Mouse (Mus musculus): ENCODE measurements around the gene Zbtb48. TPM values are rescaled to one million over a fixed set of nuclear protein-coding genes. Genes with fewer than 3 reads are reported as not detected.
"Not testable (repeated sequence)": the region's sequence is repeated elsewhere in the genome, so short reads cannot be mapped to it uniquely, and the experiment has no call there.

Gene Zbtb48
- polyA plus RNA-seq, 1 experiment from 2014 or later: 15.6 TPM

DNA sequence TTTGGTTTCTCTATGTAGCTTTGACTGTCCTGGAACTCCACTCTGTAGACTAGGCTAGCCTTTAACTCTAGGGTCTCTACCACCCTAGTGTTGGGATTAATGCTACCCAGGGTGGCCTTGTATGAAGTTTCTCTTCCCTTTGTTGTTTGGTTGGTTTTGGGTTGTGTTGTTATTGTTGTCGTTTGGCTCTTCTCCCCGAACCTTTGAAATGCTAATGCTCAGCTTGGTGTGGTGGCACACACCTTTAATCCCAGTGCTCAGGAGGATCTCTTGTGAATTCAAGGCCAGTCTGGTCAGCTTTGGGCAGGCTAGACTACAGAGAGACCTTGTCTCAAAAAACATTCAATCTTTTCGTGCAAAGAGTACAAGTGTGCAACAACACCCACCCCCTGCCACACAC lies 15.7 kb upstream of the Zbtb48 start:
- ATAC-seq: no peak
- peaks cover 47% of the 10 kb centered on the region for H3K36me3 ChIP-seq
- H3K27me3 ChIP-seq (replicated peaks): no peaks in the 10 kb centered on the region
- no peak overlapping the region for H3K4me3 ChIP-seq (replicated peaks)
- no peak overlapping the region for H3K27ac ChIP-seq
- H3K4me2 ChIP-seq (replicated peaks): no peak overlapping the region
- H3K9ac ChIP-seq: no peak overlapping the region
- H3K9me3 ChIP-seq: no peaks in the 10 kb centered on the region
- H3K4me1 ChIP-seq (replicated peaks): peaks cover 9% of the 10 kb centered on the region
- 93% methylated on average over 3 of the region's 3 CpGs for WGBS

DNA sequence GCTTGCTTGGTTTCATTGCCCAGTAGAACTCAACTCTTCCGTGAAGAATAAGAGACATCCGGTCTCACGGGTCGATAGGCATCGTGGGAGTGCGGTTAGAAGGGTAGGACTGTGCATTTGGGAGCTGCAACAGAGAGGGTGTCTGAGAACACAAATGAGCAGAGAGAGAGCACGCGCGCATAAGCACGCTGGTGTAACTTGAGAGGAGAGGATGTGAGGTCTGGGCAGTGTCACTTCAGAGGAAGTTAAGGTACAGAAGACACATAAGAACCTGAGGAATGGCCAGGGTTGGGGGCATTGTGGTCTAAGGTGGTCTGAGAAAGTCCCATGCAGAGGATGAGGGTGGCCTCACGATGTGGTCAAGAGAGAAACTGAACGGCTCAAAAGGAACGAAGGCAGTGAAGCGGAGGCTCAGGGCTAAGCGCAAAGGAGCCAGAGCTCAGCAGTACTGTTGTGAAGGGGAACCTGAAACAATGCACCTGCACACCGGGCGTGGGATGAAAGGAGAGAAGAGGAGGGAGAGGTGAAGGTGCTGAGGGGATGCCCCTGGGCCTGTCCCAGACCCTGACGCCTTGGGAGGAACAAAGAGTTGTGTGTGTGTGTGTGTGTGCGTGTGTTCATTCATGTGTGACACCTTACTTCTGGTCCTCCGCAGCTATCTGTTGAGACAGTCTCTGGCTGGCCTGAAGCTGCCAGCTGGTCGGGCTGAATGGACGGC lies 14.6 kb upstream of the Zbtb48 start:
- Histone ChIP-seq H3K9ac (no peak overlapping the region; the same call in 1 of the 2 replicates), H3K27ac (no peak overlapping the region), H3K4me2 (replicated peaks) (no peak overlapping the region), H3K4me1 (replicated peaks) (peaks cover 9% of the 10 kb centered on the region), H3K4me3 (replicated peaks) (no peak overlapping the region), H3K36me3 (peaks cover 37% of the 10 kb centered on the region), H3K27me3 (replicated peaks) (no peaks in the 10 kb centered on the region), H3K9me3 (no peaks in the 10 kb centered on the region)
- no peak for ATAC-seq
- 95% methylated on average over 22 of the region's 22 CpGs for WGBS

DNA sequence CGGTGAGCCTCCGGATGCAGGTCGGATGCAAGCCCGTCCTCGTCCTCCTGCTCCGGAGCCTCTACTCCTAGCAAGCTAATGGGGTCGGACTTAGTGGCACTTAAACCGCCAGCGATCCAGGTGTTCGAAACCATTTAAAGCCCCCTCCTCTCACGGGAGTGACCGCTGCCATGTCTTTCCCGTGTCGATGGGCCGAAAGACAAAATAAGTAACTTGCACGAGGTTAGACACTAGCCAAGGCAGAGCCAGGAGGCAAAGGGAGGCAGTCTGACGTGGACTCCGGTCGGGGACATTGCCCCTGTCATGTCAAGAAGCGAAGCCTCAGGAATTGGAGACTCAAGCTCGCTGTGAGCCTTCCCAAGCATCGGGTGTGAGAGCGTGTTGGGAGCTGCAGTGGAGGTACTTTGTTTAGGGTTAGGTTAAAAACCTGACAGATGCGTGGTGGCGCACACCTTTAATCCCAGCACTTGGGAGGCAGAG lies 12.4 kb upstream of the Zbtb48 start:
- Histone ChIP-seq H3K9me3 (no peaks in the 10 kb centered on the region), H3K27ac (0 out of 2 replicates have a peak overlapping the region, but pooled peaks have one; percentile 30), H3K4me3 (replicated peaks) (peak overlapping the region; percentile 100), H3K27me3 (replicated peaks) (no peaks in the 10 kb centered on the region), H3K4me1 (replicated peaks) (peaks cover 9% of the 10 kb centered on the region), H3K36me3 (peaks cover 28% of the 10 kb centered on the region), H3K4me2 (replicated peaks) (peak overlapping the region; percentile 83), H3K9ac (peak overlapping the region; percentile 88)
- 4% methylated on average over 25 of the region's 25 CpGs for WGBS
- peak; percentile 5; the same call in 1 of the 2 replicates for ATAC-seq

DNA sequence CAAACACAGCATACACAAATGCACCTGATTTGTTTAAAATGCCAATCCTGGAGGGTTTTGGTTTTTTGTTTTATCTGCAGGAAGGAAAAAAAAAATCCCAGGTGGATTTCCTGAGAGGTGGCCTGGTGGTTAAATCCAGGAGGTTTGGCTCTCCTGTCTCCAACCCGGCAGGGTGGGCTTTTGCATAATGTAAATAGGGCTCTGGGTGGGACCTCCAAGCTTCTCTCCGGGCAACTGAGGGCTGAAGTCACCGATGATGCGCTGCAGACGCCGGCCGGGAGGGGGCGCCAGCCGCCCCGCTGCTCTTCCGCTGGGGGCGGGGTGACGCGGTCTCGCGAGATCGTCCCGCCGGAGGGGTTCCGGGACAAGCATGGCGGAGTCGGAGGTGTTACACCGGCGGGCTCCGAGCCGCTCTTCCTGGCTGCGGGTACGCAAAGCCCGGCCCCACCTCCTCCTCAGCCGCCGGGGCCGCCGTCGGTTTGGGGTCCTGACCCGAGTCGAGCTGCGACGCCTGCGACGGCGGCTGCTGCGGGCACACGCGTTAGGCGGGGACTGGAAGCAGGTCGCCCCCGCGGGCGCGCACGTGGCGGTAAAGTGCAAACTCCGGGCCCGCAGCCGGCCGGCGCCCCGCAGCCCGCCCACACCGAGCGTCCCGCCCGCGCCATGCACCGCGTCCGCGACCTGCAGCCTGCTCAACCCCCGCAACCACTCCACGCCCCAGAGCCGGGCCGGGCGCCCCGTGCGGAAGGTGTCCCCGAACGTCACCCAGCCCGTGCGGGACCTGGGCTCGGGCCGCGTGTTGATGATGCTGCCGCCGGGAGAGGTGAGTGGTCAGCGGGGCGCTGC lies 11.7 kb upstream of the Zbtb48 start, which contains the start of gene Nol9:
TSS of gene Nol9 (plus strand) at position 337 of the 846 bp plus-strand sequence.
- Histone ChIP-seq H3K27me3 (replicated peaks) (no peaks in the 10 kb centered on the region), H3K4me2 (replicated peaks) (peak within 1 kb of the TSS; percentile 83), H3K36me3 (peaks cover 27% of the 10 kb centered on the region), H3K27ac (0 out of 2 replicates have a peak within 1 kb of the TSS, but pooled peaks have one; percentile 30), H3K4me1 (replicated peaks) (peaks cover 9% of the 10 kb centered on the region), H3K9me3 (no peaks in the 10 kb centered on the region), H3K9ac (peak within 1 kb of the TSS; percentile 88), H3K4me3 (replicated peaks) (peak within 1 kb of the TSS; percentile 100)
- under 1% methylated on average over 79 of the region's 86 CpGs for WGBS
- ATAC-seq: peak; percentile 93

DNA sequence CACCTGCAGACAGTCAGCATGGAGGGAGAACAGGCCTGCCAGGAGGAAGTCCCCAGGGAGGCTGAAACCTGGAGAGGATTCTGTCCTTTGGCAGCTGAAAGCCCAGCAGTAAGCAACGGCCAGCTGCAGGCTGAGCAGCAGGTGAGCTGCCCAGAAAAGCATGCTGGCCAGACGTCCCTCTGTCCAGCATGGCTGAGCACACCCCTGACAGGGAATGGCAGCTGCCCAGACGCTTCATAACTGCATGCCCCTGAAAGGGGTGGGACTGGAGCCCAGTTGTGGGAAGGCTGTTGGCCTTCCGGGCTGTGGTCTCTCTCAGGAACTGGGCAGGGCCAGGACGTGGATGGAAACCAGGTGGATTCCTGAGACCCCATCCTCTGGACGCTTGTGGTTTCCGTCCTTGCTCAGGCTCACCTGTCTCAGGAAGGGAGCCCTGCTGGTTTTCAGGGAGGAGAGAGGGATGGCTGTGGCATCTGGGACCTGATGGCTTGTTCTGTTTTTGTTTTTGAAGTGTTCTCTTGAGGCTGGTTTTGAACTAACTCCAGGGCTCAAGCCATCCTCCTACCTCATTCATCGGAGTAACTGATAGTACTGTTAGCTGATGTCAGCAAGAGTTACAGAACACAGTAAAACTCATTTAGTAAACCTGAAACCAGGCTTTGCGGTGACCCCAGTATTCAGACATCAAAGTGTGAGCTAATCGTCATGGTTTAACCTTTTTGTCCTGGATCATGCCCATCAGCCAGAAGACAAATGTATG lies 10.9 kb upstream of the Zbtb48 start, which contains the start of gene Tas1r1:
TSS of gene Tas1r1 (minus strand) at position 344 of the 760 bp plus-strand sequence.
- WGBS: 44% methylated on average over 10 of the region's 10 CpGs
- Histone ChIP-seq H3K9me3 (no peaks in the 10 kb centered on the region), H3K27ac (0 out of 2 replicates have a peak within 1 kb of the TSS, but pooled peaks have one; percentile 30), H3K4me1 (replicated peaks) (peaks cover 9% of the 10 kb centered on the region), H3K27me3 (replicated peaks) (no peaks in the 10 kb centered on the region), H3K4me3 (replicated peaks) (peak within 1 kb of the TSS; percentile 100), H3K4me2 (replicated peaks) (peak within 1 kb of the TSS; percentile 83), H3K36me3 (peaks cover 19% of the 10 kb centered on the region), H3K9ac (peak within 1 kb of the TSS; percentile 88)
- ATAC-seq: no peak

DNA sequence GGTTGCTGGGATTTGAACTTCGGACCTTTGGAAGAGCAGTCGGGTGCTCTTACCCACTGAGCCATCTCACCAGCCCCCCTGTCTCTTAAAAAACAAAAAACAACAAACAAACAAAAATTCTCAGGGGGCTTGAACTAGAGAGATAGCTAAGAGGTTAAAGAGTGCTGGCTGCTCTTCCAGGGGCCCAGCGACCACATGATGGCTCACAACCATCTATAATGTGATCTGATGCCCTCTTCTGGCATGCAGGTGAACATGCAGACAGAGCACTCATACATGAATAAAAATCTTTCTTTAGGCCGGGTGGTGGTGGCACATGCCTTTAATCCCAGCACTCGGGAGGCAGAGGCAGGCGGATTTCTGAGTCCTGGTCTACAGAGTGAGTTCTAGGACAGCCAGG lies 9.0 kb upstream of the Zbtb48 start:
- not testable (repeated sequence) for H3K4me1 ChIP-seq (replicated peaks); H3K9me3 ChIP-seq; H3K36me3 ChIP-seq; H3K27ac ChIP-seq; H3K4me3 ChIP-seq (replicated peaks); ATAC-seq; H3K4me2 ChIP-seq (replicated peaks); H3K9ac ChIP-seq; H3K27me3 ChIP-seq (replicated peaks)
- WGBS: 92% methylated on average over 6 of the region's 6 CpGs

DNA sequence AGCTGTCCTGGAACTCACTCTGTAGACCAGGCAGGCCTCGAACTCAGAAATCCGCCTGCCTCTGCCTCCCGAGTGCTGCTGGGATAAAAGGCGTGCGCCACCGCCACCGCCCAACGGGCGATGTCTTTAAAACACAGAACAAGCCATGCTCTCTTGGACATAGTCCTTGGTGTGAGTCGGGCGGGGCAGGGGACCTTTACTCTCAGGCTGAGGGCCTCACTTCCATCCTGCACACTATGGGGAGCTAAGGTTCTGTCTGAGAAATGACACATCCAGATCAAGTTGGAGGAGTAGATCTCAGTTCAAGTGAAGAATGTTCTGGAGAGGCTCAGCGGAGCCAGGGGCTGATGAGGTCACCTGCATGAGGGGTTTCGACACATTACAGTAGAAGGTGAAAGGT lies 5.5 kb upstream of the Zbtb48 start:
- Histone ChIP-seq H3K9ac (no peak overlapping the region), H3K9me3 (no peaks in the 10 kb centered on the region), H3K27ac (no peak overlapping the region), H3K36me3 (no peaks in the 10 kb centered on the region), H3K4me3 (replicated peaks) (no peak overlapping the region), H3K27me3 (replicated peaks) (no peaks in the 10 kb centered on the region), H3K4me1 (replicated peaks) (peaks cover 8% of the 10 kb centered on the region), H3K4me2 (replicated peaks) (no peak overlapping the region)
- ATAC-seq: peak; percentile 61
- 82% methylated on average over 13 of the region's 13 CpGs for WGBS

DNA sequence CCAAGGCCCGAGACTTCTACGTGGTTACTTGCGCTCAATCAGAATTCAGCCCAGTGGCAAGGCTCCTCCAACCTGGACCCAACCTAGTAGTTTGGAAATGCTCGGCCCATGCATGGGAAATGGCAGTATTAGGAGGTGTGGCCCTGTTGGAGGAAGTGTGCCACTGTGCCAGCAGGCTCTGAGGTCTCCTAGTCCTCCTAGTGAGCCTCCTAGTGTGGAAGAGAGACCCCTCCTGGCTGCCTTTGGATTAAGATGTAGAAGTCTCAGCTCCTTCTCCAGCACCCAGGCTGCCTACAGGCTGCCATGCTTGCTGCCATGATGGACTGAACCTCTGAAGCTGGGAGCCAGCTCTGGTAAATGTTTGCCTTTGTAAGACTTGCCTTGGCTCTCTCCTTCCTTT lies 2.5 kb upstream of the Zbtb48 start:
- peaks cover 31% of the 10 kb centered on the region for H3K4me1 ChIP-seq (replicated peaks)
- 74% methylated on average over 4 of the region's 4 CpGs for WGBS

DNA sequence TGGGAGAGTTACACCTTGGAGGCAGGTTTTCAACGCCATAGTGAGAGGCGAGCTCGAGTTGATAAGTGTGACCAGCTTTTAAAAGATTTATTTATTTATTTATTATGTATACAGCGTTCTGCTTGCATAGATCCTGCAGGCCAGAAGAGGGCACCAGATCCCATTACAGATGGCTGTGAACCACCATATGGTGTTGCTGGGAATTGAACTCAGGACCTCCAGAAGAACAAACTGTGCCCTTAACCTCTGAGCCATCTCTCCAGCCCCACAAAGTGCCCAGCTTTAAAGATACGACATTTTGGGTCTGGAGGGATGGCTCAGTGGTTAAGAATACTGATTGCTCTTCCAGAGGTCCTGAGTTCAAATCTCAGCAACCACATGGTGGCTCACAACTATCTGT lies 1.6 kb upstream of the Zbtb48 start:
- ATAC-seq: no peak
- Histone ChIP-seq H3K4me1 (replicated peaks) (peaks cover 39% of the 10 kb centered on the region), H3K4me3 (replicated peaks) (no peak overlapping the region), H3K9ac (no peak overlapping the region; the same call in 1 of the 2 replicates), H3K9me3 (no peaks in the 10 kb centered on the region), H3K4me2 (replicated peaks) (no peak overlapping the region), H3K36me3 (no peaks in the 10 kb centered on the region), H3K27me3 (replicated peaks) (no peaks in the 10 kb centered on the region), H3K27ac (no peak overlapping the region)
- WGBS: 44% methylated on average over 5 of the region's 5 CpGs

More for the DNA sequence above, 2.5 kb upstream of the Zbtb48 start:
- H3K4me3 ChIP-seq (replicated peaks): no peak overlapping the region
- no peaks in the 10 kb centered on the region for H3K9me3 ChIP-seq
- H3K36me3 ChIP-seq: no peaks in the 10 kb centered on the region
- ATAC-seq: no peak
- H3K4me2 ChIP-seq (replicated peaks): no peak overlapping the region
- no peak overlapping the region for H3K27ac ChIP-seq
- no peak overlapping the region for H3K9ac ChIP-seq
- H3K27me3 ChIP-seq (replicated peaks): no peaks in the 10 kb centered on the region

DNA sequence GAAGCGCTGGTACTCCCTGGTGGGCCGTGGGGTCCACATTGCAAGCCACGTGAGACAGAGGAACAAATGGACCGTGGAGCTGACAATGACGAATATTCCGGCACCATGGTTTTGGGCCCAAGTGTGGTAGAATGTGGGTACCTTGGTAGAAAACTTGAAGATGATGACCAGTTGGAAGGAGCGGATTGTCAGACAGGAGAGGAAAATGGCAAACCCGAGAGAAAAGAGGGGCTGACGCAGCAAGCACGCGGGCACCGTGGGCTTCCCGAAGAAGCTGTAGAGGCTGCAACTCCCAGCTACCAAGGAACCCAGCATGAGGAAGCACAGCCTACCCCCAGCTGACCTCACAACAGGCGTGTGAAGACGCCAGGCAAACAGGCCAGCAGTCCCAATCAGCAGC lies 985 bp upstream of the Zbtb48 start:
- no peak for ATAC-seq
- H3K9ac ChIP-seq: peak overlapping the region; percentile 87
- 62% methylated on average over 15 of the region's 15 CpGs for WGBS
- peaks cover under 1% of the 10 kb centered on the region; the same call in 1 of the 2 replicates for H3K36me3 ChIP-seq
- no peaks in the 10 kb centered on the region for H3K27me3 ChIP-seq (replicated peaks)
- no peak overlapping the region for H3K27ac ChIP-seq
- no peaks in the 10 kb centered on the region for H3K9me3 ChIP-seq
- peak overlapping the region; percentile 97 for H3K4me2 ChIP-seq (replicated peaks)
- H3K4me1 ChIP-seq (replicated peaks): peaks cover 45% of the 10 kb centered on the region
- peak overlapping the region; percentile 81; the same call in 1 of the 2 replicates for H3K4me3 ChIP-seq (replicated peaks)

DNA sequence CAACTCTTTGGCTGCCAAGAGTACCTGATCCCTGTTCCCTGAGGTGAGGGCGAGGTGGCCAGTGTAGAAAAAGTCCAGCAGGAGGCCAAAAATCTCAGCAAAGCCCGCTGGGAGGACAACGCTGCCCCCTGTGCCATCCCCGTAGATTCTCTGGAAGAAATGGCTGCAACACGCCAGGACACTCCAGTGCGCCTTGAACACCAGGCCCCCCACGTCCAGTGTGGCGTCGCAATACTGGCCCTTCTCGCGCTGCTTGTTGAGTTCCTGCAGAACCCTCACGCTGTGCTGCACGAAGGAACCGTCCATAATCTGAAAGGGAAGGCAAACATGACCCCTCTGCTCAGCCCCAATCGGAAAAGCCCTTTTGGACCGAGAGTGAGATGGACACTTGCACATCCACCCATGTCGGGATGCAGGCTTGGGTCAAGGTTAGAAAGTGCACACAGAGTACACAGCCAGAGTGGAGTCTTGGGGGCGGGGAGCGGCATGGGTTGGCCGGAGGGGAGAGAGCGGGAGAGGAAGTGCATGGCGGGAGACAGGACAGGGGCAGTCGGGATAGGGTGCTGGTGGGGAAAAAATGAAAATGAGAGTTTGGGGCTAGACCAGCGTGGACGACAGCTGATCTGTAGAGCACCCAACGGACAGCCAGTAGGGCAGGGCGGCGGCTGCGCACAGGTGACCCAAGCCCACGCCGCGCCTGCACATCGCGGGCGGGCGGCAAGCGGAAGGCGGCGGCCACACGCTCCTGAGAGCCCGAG lies 541 bp downstream of the Zbtb48 start:
- Histone ChIP-seq H3K36me3 (peaks cover 10% of the 10 kb centered on the region; the same call in 1 of the 2 replicates), H3K27ac (peak overlapping the region; percentile 58), H3K9me3 (no peaks in the 10 kb centered on the region), H3K4me1 (replicated peaks) (peaks cover 48% of the 10 kb centered on the region), H3K4me2 (replicated peaks) (peak overlapping the region; percentile 97), H3K9ac (peak overlapping the region; percentile 87), H3K4me3 (replicated peaks) (peak overlapping the region; percentile 81), H3K27me3 (replicated peaks) (no peaks in the 10 kb centered on the region)
- WGBS: 1% methylated on average over 41 of the region's 41 CpGs
- peak; percentile 73 for ATAC-seq

Measured in intestine, embryonic 15.5 days (tissue).